Mouse (Mus musculus) adrenal gland, adult 8-10 months (tissue): ENCODE measurements at regions not wholly inside any gene's neighbourhood (a gene's known extent, or its start where the extent isn't known, plus 50 kb on each side); places are given as distances from the start of the nearest gene placed in this dataset.

Experiments used
- DNase-seq: peaks from one replicate; pipeline ENCODE4 v3.0.0; 2022

DNA sequence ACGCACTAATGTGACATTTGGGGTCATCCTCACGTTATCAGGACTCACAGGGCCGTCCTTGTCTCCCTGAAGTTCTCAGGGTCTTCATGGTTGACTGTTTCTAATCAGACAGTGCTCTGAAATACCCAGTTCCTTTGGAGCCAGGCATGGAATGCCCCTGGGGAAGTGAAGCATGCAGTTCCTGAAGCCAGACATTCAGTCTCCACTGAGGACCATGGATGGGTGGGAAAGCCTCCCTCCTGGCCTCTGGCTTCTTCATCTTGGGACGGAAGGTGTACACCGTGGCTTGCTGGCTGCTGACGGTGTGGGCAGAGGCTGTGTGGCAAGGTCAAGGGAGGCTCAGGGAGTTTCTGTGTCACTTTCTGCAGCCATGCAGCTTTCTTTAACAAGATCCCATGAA, 184.2 kb upstream of the Gm5148 start:
- no peak for DNase-seq

GRCm38 (mm10) chr3:37907432-37908088, 183.3 kb upstream of the Gm5148 start:
- peak; percentile 80 for DNase-seq

GRCm38 (mm10) chr3:37906806-37907251, 182.5 kb upstream of the Gm5148 start:
- DNase-seq = peak; percentile 44

- DNase-seq = no peak
These were observed 179.9 kb upstream of the Gm5148 start for GRCm38 (mm10) chr3:37904188-37904587.

GRCm38 (mm10) chr3:37903482-37903881, 179.2 kb upstream of the Gm5148 start:
- no peak for DNase-seq

- no peak for DNase-seq
These were observed 178.7 kb upstream of the Gm5148 start for GRCm38 (mm10) chr3:37903021-37903420.

DNA sequence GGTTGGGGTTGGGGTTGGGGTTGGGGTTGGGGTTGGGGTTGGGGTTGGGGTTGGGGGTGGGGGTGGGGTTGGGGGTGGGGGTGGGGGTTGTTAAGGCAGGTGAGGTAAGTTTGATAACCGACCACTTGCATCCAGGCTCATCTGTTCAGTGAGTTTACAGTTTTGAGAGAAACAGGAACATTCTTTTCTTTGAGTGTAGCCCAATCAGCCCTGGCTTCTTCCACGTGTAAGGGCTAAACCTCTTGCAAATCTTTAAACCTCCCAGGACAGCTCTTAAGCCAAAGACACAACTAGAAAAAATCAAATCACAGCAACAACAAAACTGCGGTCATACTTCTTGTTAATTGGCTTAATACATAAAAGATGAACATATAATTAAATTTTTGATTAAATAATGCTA, 173.1 kb upstream of the Gm5148 start:
- DNase-seq = no peak

GRCm38 (mm10) chr3:37896821-37897311, 172.6 kb upstream of the Gm5148 start:
- DNase-seq = peak; percentile 55

- no peak for DNase-seq
These were observed 170.3 kb upstream of the Gm5148 start for GRCm38 (mm10) chr3:37894599-37894998.

- DNase-seq = no peak
These were observed 165.9 kb upstream of the Gm5148 start for GRCm38 (mm10) chr3:37890202-37890601.

DNA sequence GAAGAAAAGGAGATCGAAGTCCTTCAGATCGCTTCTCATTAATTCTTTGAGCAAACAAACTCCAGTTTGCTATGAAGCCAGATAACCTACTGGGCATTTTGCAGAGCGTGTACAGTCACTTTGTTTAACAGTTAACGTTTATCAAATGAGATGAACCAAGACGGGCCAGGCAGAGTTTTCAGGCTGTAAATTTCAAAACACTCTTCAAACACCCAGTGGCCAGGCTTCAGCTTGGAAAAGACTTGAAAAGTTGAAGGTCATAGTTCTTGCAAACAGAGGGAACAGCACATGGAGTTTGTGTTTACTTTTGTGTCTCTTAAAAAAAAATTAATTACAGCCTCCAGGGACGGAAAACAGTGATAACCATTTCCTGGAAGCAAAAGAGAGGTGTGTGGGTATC, 164.2 kb upstream of the Gm5148 start:
- DNase-seq = no peak

DNA sequence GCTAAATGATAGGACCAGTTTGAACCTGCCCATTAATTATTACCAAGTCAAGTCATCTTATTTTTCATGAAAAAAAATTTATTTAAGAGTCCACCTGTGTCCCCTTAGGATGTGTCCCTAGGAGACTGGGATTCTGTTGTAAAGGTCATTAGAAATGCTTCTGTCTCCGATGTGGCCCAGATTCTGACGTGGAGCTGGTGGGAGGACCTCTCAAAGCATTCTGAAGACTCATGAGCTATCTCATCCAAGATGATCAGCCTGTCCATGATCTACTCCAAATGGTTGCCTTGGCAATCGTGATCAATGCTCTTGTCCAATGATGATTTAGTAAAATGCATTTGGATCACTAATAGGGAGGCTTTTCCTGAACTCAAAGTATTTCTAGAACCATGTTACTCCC, 163.4 kb upstream of the Gm5148 start:
- no peak for DNase-seq

GRCm38 (mm10) chr3:37886705-37887454, 162.6 kb upstream of the Gm5148 start:
- DNase-seq = no peak

DNA sequence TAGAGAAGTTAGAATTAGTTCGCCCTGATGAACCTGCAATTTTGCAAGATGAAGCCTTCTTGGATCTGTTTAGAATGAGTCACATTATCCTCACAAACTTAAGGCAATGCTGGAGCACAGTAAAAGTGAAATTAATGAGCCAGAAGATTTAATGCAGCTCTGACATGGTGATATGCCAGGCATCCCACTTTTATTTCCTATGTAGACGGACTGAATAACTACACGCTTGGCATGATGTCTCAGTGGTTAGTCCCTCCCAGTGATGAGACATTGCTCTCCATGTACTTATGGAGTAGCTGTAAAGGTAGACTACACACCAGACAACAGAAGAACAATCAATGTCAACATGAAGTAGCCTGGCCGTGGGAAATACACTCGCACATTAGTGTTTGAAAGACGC, 161.5 kb upstream of the Gm5148 start:
- no peak for DNase-seq

GRCm38 (mm10) chr3:37882417-37882816, 158.1 kb upstream of the Gm5148 start:
- DNase-seq = no peak

- DNase-seq = no peak
These were observed 156.7 kb upstream of the Gm5148 start for GRCm38 (mm10) chr3:37881016-37881415.

DNA sequence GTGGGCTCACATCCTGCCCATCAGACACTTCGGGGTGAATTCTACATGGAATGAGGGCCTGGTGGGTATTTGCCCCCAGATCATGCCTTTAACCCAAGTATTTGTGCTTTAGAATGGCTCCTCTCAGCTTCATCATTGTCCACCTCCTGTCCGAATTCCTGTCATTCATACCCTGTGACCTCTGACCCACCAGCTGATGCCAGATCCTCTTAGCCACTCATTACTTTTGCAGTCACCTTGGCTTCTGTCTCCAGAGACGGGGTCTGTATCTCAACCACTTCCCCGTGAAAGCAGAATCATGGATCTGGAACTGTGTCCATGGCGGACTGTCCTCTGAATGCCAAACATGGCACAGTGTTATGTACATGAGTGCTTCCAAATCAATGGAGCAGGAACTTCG, 154.8 kb upstream of the Gm5148 start:
- DNase-seq = no peak

GRCm38 (mm10) chr3:37876016-37876765, 151.9 kb upstream of the Gm5148 start:
- no peak for DNase-seq

- DNase-seq = peak; percentile 56
These were observed 151.2 kb upstream of the Gm5148 start for GRCm38 (mm10) chr3:37875331-37876015.

GRCm38 (mm10) chr3:37874864-37875263, 150.6 kb upstream of the Gm5148 start:
- DNase-seq = no peak

DNA sequence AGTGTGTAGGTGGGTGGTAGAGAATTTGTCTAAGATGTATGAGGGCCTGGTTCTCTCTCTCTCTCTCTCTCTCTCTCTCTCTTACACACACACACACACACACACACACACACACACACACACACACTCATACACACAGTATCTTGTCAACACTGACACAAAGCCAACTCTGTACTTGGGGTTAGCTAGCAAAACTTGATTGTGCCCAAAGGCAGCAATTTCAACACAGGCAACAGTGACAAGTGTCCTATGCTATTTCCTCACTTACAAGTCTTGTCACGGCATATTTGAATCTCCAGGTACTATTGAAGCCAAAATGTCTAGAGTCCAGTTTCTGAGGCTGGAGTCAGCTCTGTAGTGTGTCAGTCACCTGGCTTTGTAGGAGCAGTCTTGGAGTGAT, 150.1 kb upstream of the Gm5148 start:
- no peak for DNase-seq

GRCm38 (mm10) chr3:37872329-37872728, 148.0 kb upstream of the Gm5148 start:
- no peak for DNase-seq

- DNase-seq = no peak
These were observed 146.8 kb upstream of the Gm5148 start for GRCm38 (mm10) chr3:37871076-37871475.
